Mouse (Mus musculus) heart, embryonic 16.5 days (tissue): ENCODE measurements at regions not wholly inside any gene's neighbourhood (a gene's known extent, or its start where the extent isn't known, plus 50 kb on each side); places are given as distances from the start of the nearest gene placed in this dataset.

Source experiments
- ATAC-seq: fragments of 200-750 bp; cut with Nextera tagmentation; replicated peaks from 2 replicates; pipeline ENCODE4 v1.8.0; 2017; ENCODE audit warnings: moderate number of reproducible peaks; ENCODE audit not compliant: insufficient read depth, low FRiP score; ENCODE audit errors: extremely low read depth
- H3K27ac ChIP-seq: fragments of 300-500 bp; sonication (generic); 2 replicates; pipeline ENCODE4 v1.5.1; 2014; ENCODE audit warnings: mild to moderate bottlenecking, low read length, control low read depth, moderate library complexity
- H3K27me3 ChIP-seq: fragments of 300-500 bp; sonication (generic); 2 replicates; pipeline ENCODE4 v1.6.1; 2014; ENCODE audit warnings: low read length, mixed read lengths; ENCODE audit not compliant: control insufficient read depth, insufficient read depth
- H3K36me3 ChIP-seq: fragments of 300-500 bp; sonication (generic); 2 replicates; pipeline ENCODE4 v1.6.1; 2014; ENCODE audit not compliant: control insufficient read depth, insufficient read depth
- H3K4me1 ChIP-seq: fragments of 300-500 bp; sonication (generic); 2 replicates; pipeline ENCODE4 v1.6.1; 2014; ENCODE audit warnings: low read length, mixed read lengths; ENCODE audit not compliant: control insufficient read depth, insufficient read depth
- H3K4me2 ChIP-seq: fragments of 300-500 bp; sonication (generic); 2 replicates; pipeline ENCODE4 v1.6.1; 2014; ENCODE audit warnings: low read depth, mild to moderate bottlenecking, control low read depth, low read length
- H3K4me3 ChIP-seq: fragments of 300-500 bp; sonication (generic); 2 replicates; pipeline ENCODE4 v1.5.1; 2014; ENCODE audit warnings: mild to moderate bottlenecking, control low read depth, low read length
- H3K9ac ChIP-seq: fragments of 300-500 bp; sonication (generic); 2 replicates; pipeline ENCODE4 v1.6.1; 2014; ENCODE audit warnings: low read length, control low read depth
- H3K9me3 ChIP-seq: fragments of 300-500 bp; sonication (generic); replicated peaks from 2 replicates; pipeline ENCODE4 v1.6.1; 2016; ENCODE audit warnings: low read length; ENCODE audit not compliant: control insufficient read depth
- WGBS: fragments of 180-500 bp; shearing (Covaris S2); extraction: QIAGEN DNeasy Blood & Tissue Kit; methylation state at CpG from one replicate; pipeline ENCODE4 v1.1.7; 2014; 5-methylcytosine and 5-hydroxymethylcytosine counted together

DNA sequence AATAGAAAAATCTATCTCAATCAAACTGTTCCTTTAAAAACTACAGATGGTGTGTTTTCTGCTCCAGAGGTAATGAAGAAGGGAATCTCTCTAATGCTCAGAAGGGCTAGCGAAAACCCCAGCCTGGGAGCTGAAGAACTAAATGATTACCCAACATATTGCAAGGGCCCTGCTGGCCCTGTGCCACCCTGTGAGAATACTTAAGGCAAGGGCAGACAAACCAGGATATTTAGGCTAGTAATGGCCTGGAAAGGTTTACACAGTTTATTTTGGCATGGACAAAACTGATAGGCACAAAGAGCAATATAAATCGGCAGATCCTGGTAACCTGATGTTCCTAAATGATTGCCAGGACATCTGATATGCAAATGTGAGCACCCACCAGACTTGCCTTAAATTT, 428.3 kb downstream of the Tns3 start:
- H3K27me3 ChIP-seq = no peaks in the 10 kb centered on the region
- H3K9ac ChIP-seq = no peak overlapping the region
- H3K36me3 ChIP-seq = no peaks in the 10 kb centered on the region
- no peak overlapping the region for H3K4me2 ChIP-seq
- H3K27ac ChIP-seq = no peak overlapping the region
- H3K4me1 ChIP-seq = no peaks in the 10 kb centered on the region
- ATAC-seq = no peak
- H3K4me3 ChIP-seq = no peak overlapping the region
- peaks cover 7% of the 10 kb centered on the region for H3K9me3 ChIP-seq
- 67% methylated on average over 2 of the region's 2 CpGs for WGBS

DNA sequence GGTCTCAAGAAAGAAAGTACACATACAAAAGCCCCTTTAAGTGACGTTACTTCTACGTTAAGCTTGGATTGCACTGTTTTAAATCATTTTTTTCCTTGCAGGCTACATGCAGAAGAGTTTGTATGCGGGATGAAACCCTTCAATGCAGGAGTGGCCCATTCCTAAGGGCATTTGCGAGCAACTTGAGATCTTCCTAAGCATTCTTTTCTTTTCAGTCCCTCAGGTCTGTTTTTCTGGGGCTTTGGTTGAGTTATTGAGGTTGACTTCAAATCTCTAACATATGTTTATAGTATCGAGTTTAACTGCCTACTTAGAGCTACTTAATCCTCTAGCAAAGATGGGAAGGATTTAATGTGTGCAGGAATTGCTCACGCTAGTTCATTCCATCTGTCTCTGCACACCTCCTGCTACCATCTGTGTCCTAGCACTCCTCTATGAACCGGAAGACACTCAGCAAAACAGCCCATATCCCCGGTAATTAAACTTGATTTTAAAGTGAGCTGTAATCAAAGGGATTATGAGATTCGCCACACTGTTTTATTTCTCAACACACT, 431.6 kb downstream of the Tns3 start:
- H3K4me3 ChIP-seq = no peak overlapping the region
- H3K4me1 ChIP-seq = no peaks in the 10 kb centered on the region
- no peaks in the 10 kb centered on the region for H3K36me3 ChIP-seq
- 75% methylated on average over 9 of the region's 9 CpGs for WGBS
- no peak overlapping the region for H3K27ac ChIP-seq
- H3K9ac ChIP-seq = no peak overlapping the region
- H3K4me2 ChIP-seq = no peak overlapping the region
- no peak for ATAC-seq
- no peaks in the 10 kb centered on the region for H3K9me3 ChIP-seq
- H3K27me3 ChIP-seq = no peaks in the 10 kb centered on the region

DNA sequence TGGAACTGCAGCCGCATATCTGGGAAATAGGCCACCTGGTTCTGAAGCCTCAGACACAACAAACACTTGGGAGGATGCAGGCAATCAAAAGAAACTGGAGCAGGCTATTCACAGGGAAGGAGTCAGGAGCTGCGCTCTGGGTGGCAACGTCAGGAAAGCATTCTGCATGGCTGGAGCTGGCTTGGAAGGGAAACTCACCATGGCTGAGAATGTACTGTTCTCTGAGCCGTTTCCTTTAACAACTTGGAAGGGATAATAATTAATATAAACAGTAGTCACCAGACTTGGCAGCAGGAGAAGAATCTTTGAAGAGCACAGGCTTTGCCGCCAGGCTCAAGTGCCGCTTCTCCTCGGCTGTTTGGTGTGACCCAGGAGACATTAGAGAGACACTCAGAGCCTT, 434.5 kb downstream of the Tns3 start:
- Histone ChIP-seq H3K9ac (no peak overlapping the region), H3K27me3 (no peaks in the 10 kb centered on the region), H3K27ac (no peak overlapping the region), H3K36me3 (no peaks in the 10 kb centered on the region), H3K9me3 (no peaks in the 10 kb centered on the region), H3K4me3 (no peak overlapping the region), H3K4me1 (no peaks in the 10 kb centered on the region), H3K4me2 (no peak overlapping the region)
- no peak for ATAC-seq
- 57% methylated on average over 7 of the region's 7 CpGs for WGBS

DNA sequence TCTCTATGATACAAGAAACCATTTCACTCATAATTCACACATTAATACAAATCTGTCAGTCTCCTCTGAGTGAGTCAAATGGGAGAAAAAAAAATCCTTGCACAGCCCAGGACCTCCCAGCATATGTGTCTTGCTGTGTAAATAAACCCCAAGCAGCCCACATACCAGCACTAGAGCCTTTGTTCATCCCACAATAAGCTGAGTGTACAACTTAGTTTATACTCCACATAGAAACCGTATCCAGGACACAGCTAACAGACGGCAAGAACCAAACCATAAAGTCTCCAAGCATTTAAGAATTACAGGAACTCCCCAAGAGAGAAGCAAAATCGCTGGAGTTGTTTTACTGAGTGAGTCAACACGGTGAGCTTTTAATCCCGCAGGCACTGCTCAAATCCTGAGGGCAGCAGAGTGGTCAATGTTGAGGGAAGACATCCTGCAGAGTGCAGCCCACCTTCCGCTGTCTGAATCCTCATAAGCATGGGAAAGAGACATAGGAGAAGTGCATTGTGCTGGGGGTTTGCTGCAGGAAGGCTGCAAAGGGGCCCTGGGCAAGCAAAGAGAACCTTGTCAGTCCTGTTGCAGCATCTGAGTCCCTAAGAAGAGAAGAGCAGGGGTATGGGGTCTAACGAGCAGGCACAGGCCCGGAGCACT, 436.4 kb downstream of the Tns3 start:
- WGBS = 52% methylated on average over 8 of the region's 8 CpGs
- Histone ChIP-seq H3K27me3 (no peaks in the 10 kb centered on the region), H3K4me1 (no peaks in the 10 kb centered on the region), H3K4me2 (no peak overlapping the region), H3K27ac (no peak overlapping the region), H3K36me3 (no peaks in the 10 kb centered on the region), H3K4me3 (no peak overlapping the region), H3K9me3 (no peaks in the 10 kb centered on the region), H3K9ac (no peak overlapping the region)
- ATAC-seq = no peak; the same call in 1 of the 2 replicates

DNA sequence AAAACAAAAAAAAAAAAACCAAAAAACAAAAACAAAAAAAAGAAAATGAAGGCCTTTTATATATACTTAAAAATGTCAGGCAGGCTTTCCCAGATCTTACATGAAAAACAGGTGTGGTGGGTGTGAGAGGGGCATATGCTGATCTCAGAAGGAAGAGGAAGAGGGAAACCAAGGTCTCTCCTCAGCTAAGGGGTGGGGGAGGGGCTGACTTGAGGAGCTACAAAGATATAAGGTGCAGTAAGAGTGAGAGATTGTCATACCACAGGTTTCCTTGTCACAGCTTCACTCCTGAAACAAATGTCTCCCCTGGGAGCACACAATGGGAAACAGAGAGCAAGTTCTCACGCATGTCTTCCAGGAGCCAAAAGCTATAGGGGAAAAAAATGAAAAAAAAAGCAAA, 440.0 kb downstream of the Tns3 start:
- Histone ChIP-seq H3K27me3 (no peaks in the 10 kb centered on the region), H3K4me1 (no peaks in the 10 kb centered on the region), H3K4me3 (no peak overlapping the region), H3K4me2 (no peak overlapping the region), H3K36me3 (no peaks in the 10 kb centered on the region), H3K27ac (no peak overlapping the region), H3K9ac (no peak overlapping the region), H3K9me3 (no peaks in the 10 kb centered on the region)
- ATAC-seq = no peak
- WGBS = 56% methylated on average over 1 of the region's 1 CpGs

DNA sequence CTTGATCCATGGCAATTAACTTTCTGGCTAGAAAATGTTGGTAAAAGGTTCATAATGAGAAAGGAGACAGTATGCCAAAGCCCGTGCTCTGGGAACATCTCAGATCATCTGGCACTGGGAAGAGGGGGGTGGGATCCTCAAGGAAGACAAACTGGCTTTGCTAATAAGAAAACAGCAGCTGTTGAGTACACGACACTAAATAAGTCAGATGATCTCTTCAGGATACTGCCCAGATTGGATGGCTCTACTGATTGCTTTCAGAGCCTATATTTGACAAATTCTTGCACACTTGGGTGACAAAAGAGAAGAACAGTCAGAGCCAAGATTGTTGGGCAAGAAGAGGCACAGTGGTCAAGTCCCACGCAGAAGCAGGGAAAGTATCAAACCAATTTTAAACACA, 443.7 kb downstream of the Tns3 start:
- no peaks in the 10 kb centered on the region for H3K36me3 ChIP-seq
- H3K27me3 ChIP-seq = no peaks in the 10 kb centered on the region
- WGBS = 59% methylated on average over 3 of the region's 3 CpGs
- no peak overlapping the region for H3K9ac ChIP-seq
- H3K9me3 ChIP-seq = no peaks in the 10 kb centered on the region
- H3K4me1 ChIP-seq = no peaks in the 10 kb centered on the region
- H3K27ac ChIP-seq = no peak overlapping the region
- no peak for ATAC-seq
- no peak overlapping the region for H3K4me2 ChIP-seq
- no peak overlapping the region for H3K4me3 ChIP-seq

DNA sequence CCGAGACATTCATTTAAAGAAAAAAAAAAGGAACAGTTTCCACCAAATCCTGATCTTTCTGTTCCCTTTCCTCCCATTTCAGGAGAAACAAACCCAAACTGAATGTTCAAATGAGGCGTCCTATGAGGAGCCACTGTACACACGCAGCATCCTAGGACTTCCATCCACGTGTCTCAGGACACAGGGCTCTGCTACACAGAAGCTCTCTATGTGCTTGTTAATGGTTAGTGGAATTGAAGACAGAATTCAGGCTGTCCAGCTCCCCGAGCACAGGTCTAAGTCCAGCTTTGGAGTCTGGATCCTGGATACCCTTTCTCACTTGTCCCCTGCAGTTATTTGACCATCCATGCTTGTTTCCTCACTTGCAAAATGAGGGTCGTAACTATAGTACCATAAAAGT, 444.4 kb downstream of the Tns3 start:
- 69% methylated on average over 6 of the region's 6 CpGs for WGBS
- Histone ChIP-seq H3K36me3 (no peaks in the 10 kb centered on the region), H3K4me2 (no peak overlapping the region), H3K4me1 (no peaks in the 10 kb centered on the region), H3K27me3 (no peaks in the 10 kb centered on the region), H3K4me3 (no peak overlapping the region), H3K9ac (no peak overlapping the region), H3K27ac (no peak overlapping the region), H3K9me3 (no peaks in the 10 kb centered on the region)
- no peak for ATAC-seq

DNA sequence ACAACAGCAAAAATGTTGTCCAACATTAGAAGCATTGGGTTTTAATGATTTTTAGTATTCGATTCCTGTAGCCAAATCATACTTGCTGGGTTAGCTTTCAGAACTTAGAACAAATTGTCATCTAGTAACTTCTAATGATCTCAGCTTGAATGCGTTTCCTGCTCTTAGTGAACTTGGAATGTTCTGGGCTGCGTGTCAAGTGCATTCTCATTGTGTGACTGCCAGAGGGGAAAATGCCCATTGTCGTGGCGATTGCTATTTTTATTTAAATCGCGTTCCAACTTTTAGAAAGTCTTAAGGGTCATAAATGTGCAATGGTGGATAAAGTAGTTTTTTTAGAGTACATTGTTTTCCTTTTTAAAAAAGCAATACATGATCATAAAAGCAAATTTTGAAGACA, 448.7 kb downstream of the Tns3 start:
- no peak overlapping the region for H3K9ac ChIP-seq
- no peaks in the 10 kb centered on the region for H3K4me1 ChIP-seq
- peak overlapping the region; percentile 62 for H3K27ac ChIP-seq
- no peak overlapping the region for H3K4me3 ChIP-seq
- no peaks in the 10 kb centered on the region for H3K36me3 ChIP-seq
- ATAC-seq = no peak
- no peak overlapping the region for H3K4me2 ChIP-seq
- no peaks in the 10 kb centered on the region for H3K9me3 ChIP-seq
- H3K27me3 ChIP-seq = no peaks in the 10 kb centered on the region
- WGBS = 37% methylated on average over 7 of the region's 7 CpGs

DNA sequence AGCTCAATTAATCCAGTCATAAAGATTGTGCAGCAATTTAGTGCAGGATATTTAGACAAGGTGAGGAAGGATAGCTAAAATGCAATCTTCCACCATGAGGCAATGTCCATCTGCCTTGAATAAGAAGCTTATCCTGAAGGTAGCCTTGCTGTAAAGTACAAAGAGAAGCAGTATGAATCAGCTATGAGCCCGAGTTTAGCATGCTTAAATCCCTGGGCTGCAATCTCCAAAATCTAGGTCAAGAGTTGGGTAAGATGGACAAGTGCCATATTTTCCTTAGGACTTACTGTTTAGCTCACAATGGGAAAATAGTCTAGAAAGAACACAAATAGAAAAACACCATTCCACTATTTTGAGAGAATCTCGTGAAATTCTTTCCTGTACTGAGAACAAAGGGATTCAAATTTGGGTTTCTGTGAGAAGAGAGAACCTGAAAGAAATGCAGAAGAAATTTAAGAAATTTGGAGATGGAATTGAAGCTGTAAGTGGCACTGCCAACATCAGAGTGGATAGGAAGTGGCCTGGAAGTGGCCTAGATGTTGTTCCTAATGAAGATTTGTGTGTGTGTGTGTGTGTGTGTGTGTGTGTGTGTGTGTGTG, 449.9 kb downstream of the Tns3 start:
- no peaks in the 10 kb centered on the region for H3K36me3 ChIP-seq
- no peaks in the 10 kb centered on the region for H3K9me3 ChIP-seq
- no peak overlapping the region for H3K4me2 ChIP-seq
- H3K27ac ChIP-seq = no peak overlapping the region
- no peak overlapping the region for H3K4me3 ChIP-seq
- ATAC-seq = no peak
- H3K4me1 ChIP-seq = no peaks in the 10 kb centered on the region
- H3K9ac ChIP-seq = no peak overlapping the region
- no peaks in the 10 kb centered on the region for H3K27me3 ChIP-seq
- 53% methylated on average over 2 of the region's 2 CpGs for WGBS
